ENCODE assay signal across 8 mouse cellular contexts in the genomic region with DNA sequence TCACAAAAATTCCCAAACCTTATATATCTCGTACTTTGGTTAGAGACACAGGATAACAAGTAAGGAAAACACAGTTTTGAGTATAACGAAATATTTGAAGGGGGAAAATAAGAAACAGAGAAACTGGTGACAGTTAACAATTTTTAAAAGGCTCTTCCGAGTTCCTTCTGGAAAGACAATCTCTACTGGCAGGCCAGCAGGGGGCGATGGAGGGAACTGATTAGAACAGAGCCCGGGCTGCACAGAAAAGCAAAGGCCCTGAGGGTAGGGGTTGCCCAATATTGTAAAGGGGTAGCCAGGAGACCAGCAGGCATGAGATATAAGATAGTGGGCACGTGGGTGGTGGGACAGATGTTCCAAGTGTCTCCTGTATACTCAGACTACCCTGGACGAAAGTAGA.
DNase-seq lines count a peak whose midpoint lies in the region; ATAC-seq and TF ChIP-seq lines count a peak whose summit lies in the region.

No protein-coding gene starts in this region.

- peak; percentile 86 for ATAC-seq in megakaryocyte progenitor cell, adult 5-6 weeks (replicated peaks; ENCODE audit: poor library complexity)

- H3K36me3 ChIP-seq in ES-E14 (ENCODE audit: control insufficient read depth, insufficient read depth, low read length, poor library complexity, severe bottlenecking): no peaks in the 10 kb centered on the region
- H3K36me3 ChIP-seq in hindbrain, embryonic 10.5 days: no peaks in the 10 kb centered on the region

- no peak overlapping the region for H3K4me3 ChIP-seq in ES-E14 (ENCODE audit: insufficient read depth in 1 of 2, low read depth in 1 of 2, low read length in 2 of 2, poor library complexity in 1 of 2, severe bottlenecking in 1 of 2)
- no peak overlapping the region for H3K4me3 ChIP-seq in bone marrow macrophage, adult 2 months (ENCODE audit: insufficient read depth, low read length)
- H3K4me3 ChIP-seq in embryonic fibroblast, embryonic 13.5 days (ENCODE audit: insufficient read depth, low read length): no peak overlapping the region
- H3K4me3 ChIP-seq in hindbrain, embryonic 10.5 days: no peak overlapping the region

- TF ChIP-seq POLR2A in bone marrow macrophage, adult 2 months (IDR thresholded peaks at IDR 0.05; ENCODE audit: borderline replicate concordance, low read depth, low read length): no peak
- no peak for TF ChIP-seq POLR2A in embryonic fibroblast, embryonic 13.5 days (IDR thresholded peaks at IDR 0.05; ENCODE audit: low read depth, low read length)

- H3K9me3 ChIP-seq in ES-E14 (ENCODE audit: control insufficient read depth, insufficient read depth, low read depth, low read length): no peaks in the 10 kb centered on the region
- no peaks in the 10 kb centered on the region for H3K9me3 ChIP-seq in hindbrain, embryonic 10.5 days

- no peak overlapping the region for H3K27ac ChIP-seq in ES-E14 (ENCODE audit: insufficient read depth, low read depth, low read length, poor library complexity, severe bottlenecking)
- H3K27ac ChIP-seq in bone marrow macrophage, adult 2 months (ENCODE audit: insufficient read depth, low read depth, low read length): no peak overlapping the region
- H3K27ac ChIP-seq in embryonic fibroblast, embryonic 13.5 days (ENCODE audit: insufficient read depth, low read length): no peak overlapping the region
- peak overlapping the region; percentile 87; the same call in 1 of the 2 replicates for H3K27ac ChIP-seq in hindbrain, embryonic 10.5 days

- H3K9ac ChIP-seq in ES-E14 (ENCODE audit: insufficient read depth, low read depth, low read length, poor library complexity, severe bottlenecking): no peak overlapping the region

- peaks cover 30% of the 10 kb centered on the region for H3K27me3 ChIP-seq in hindbrain, embryonic 10.5 days (ENCODE audit: insufficient read depth, poor library complexity, severe bottlenecking)

- H3K4me1 ChIP-seq in ES-E14 (ENCODE audit: control insufficient read depth in 2 of 2, insufficient read depth in 2 of 2, low read length in 2 of 2, poor library complexity in 1 of 2): peaks cover 8 to 35% of the 10 kb centered on the region in 2 experiments
- no peaks in the 10 kb centered on the region for H3K4me1 ChIP-seq in bone marrow macrophage, adult 2 months (ENCODE audit: control insufficient read depth, insufficient read depth, low read length)
- H3K4me1 ChIP-seq in embryonic fibroblast, embryonic 13.5 days (ENCODE audit: control insufficient read depth, insufficient read depth, low read length): no peaks in the 10 kb centered on the region; the same call in 1 of the 2 replicates
- H3K4me1 ChIP-seq in hindbrain, embryonic 10.5 days (replicated peaks): peaks cover 52% of the 10 kb centered on the region

- in situ Hi-C loops in ES-E14 (cut with MboI; ENCODE audit: low sequenced_read_pairs in 2 of 2, unreplicated experiment in 2 of 2): no loop called here

- peak; percentile 68 for DNase-seq in ES-E14 (ENCODE audit: low read depth, low spot score)
- DNase-seq in hindbrain, embryonic 10.5 days (ENCODE audit: low spot score): peak; percentile 83
- peak; percentile 42 for DNase-seq in left cerebral cortex, adult 11 months (ENCODE audit: low spot score)
- peak; percentile 64 to 79 for DNase-seq in right cerebral cortex, adult 2 months (ENCODE audit: low spot score in 2 of 2)
- DNase-seq in urinary bladder, postnatal 14 days (ENCODE audit: low spot score): peak; percentile 83

- TF ChIP-seq CTCF in bone marrow macrophage, adult 2 months (IDR thresholded peaks at IDR 0.05; ENCODE audit: low read depth, low read length): peak; percentile 92
- 0 out of 2 replicates have a peak, but pooled peaks have one; percentile 16 for TF ChIP-seq CTCF in embryonic fibroblast, embryonic 13.5 days (IDR thresholded peaks at IDR 0.05; ENCODE audit: borderline replicate concordance, insufficient read depth, low read length)

- WGBS in hindbrain, embryonic 10.5 days: 10% methylated on average over 7 of the region's 7 CpGs

TF ChIP-seq in ES-E14, 5 proteins besides CTCF, POLR2A, EP300 and RAD21:
- TF ChIP-seq HCFC1 (IDR thresholded peaks at IDR 0.05; ENCODE audit: borderline replicate concordance, insufficient read depth, low read length) (no peak), MAFK (IDR thresholded peaks at IDR 0.05; ENCODE audit: insufficient read depth, low read depth, low read length) (no peak), ZNF384 (IDR thresholded peaks at IDR 0.05; ENCODE audit: low read depth, low read length) (no peak), ZC3H11A (IDR thresholded peaks at IDR 0.05; ENCODE audit: borderline replicate concordance, low read depth, low read length) (no peak), CHD2 (IDR thresholded peaks at IDR 0.05; ENCODE audit: low read depth, low read length) (no peak)
